In genomic region chr17:87142271-87142670, GRCm38 (mm10) we compare ENCODE assay signal across 8 mouse cellular contexts. TPM values are rescaled to one million over a fixed set of nuclear protein-coding genes. Genes with fewer than 3 reads are reported as not detected.
DNase-seq lines count a peak whose midpoint lies in the region; ATAC-seq and TF ChIP-seq lines count a peak whose summit lies in the region.

No protein-coding gene starts in this region.

- no peaks in the 10 kb centered on the region for H3K9me3 ChIP-seq in intestine, embryonic 16.5 days (ENCODE audit: control insufficient read depth, low read length)
- no peaks in the 10 kb centered on the region for H3K9me3 ChIP-seq in liver, postnatal 0 days (ENCODE audit: low read length)
- H3K9me3 ChIP-seq in forebrain, embryonic 15.5 days: no peaks in the 10 kb centered on the region

- TF ChIP-seq CTCF in liver, postnatal 0 days (IDR thresholded peaks at IDR 0.05; ENCODE audit: low read depth): no peak

- H3K36me3 ChIP-seq in intestine, embryonic 16.5 days (ENCODE audit: control insufficient read depth, insufficient read depth, low read length): no peaks in the 10 kb centered on the region
- no peaks in the 10 kb centered on the region for H3K36me3 ChIP-seq in liver, postnatal 0 days (replicated peaks; ENCODE audit: insufficient read depth, low read length)
- no peaks in the 10 kb centered on the region for H3K36me3 ChIP-seq in forebrain, embryonic 15.5 days

- peak; percentile 11 to 12 for DNase-seq in cerebellum, adult 18-20 months
- DNase-seq in cerebellum, adult 11 months: no peak
- peak; percentile 81 for DNase-seq in R1 (ENCODE audit: low read depth, low spot score)
- peak; percentile 81 for DNase-seq in gastrocnemius, postnatal 14 days
- DNase-seq in liver, postnatal 0 days: peak; percentile 54
- DNase-seq in urinary bladder, postnatal 14 days (ENCODE audit: low spot score): peak; percentile 66

- TF ChIP-seq EP300 in liver, postnatal 0 days (IDR thresholded peaks at IDR 0.05; ENCODE audit: low read depth): no peak

- no peak overlapping the region for H3K4me3 ChIP-seq in intestine, embryonic 16.5 days (ENCODE audit: low read length)
- H3K4me3 ChIP-seq in liver, postnatal 0 days (ENCODE audit: low read depth, low read length): no peak overlapping the region
- no peak overlapping the region for H3K4me3 ChIP-seq in forebrain, embryonic 15.5 days

- H3K9ac ChIP-seq in intestine, embryonic 16.5 days (ENCODE audit: low read depth, low read length): no peak overlapping the region
- no peak overlapping the region for H3K9ac ChIP-seq in liver, postnatal 0 days (replicated peaks)
- no peak overlapping the region for H3K9ac ChIP-seq in forebrain, embryonic 15.5 days (replicated peaks)

- no peak overlapping the region for H3K27ac ChIP-seq in intestine, embryonic 16.5 days (ENCODE audit: low read length)
- H3K27ac ChIP-seq in liver, postnatal 0 days (ENCODE audit: low read depth): no peak overlapping the region
- H3K27ac ChIP-seq in forebrain, embryonic 15.5 days (replicated peaks): no peak overlapping the region

- peak overlapping the region; percentile 25; the same call in 1 of the 2 replicates for H3K4me2 ChIP-seq in intestine, embryonic 16.5 days (ENCODE audit: low read depth, low read length)
- H3K4me2 ChIP-seq in liver, postnatal 0 days (ENCODE audit: low read depth, low read length): peak overlapping the region; percentile 38
- H3K4me2 ChIP-seq in forebrain, embryonic 15.5 days (replicated peaks): no peak overlapping the region

- ATAC-seq in intestine, embryonic 16.5 days: peak; percentile 81
- peak; percentile 77 for ATAC-seq in liver, postnatal 0 days
- no peak for ATAC-seq in forebrain, embryonic 15.5 days (replicated peaks)

- 35% methylated on average over 11 of the region's 11 CpGs for WGBS in intestine, embryonic 16.5 days
- 41% methylated on average over 11 of the region's 11 CpGs for WGBS in liver, postnatal 0 days (ENCODE audit: insufficient replicate concordance)
- 65% methylated on average over 11 of the region's 11 CpGs for WGBS in forebrain, embryonic 15.5 days

- intact Hi-C loops in gastrocnemius, postnatal 14 days (cut with DNase I; ENCODE audit: low total_unique reads): no loop called here

- no peaks in the 10 kb centered on the region for H3K27me3 ChIP-seq in intestine, embryonic 16.5 days (replicated peaks; ENCODE audit: control insufficient read depth, insufficient read depth, low read length)
- no peaks in the 10 kb centered on the region for H3K27me3 ChIP-seq in liver, postnatal 0 days (ENCODE audit: insufficient read depth, low read length)
- no peaks in the 10 kb centered on the region for H3K27me3 ChIP-seq in forebrain, embryonic 15.5 days

- H3K4me1 ChIP-seq in intestine, embryonic 16.5 days (ENCODE audit: control insufficient read depth, insufficient read depth, low read length): no peaks in the 10 kb centered on the region
- peaks cover 2% of the 10 kb centered on the region; the same call in 1 of the 2 replicates for H3K4me1 ChIP-seq in liver, postnatal 0 days (ENCODE audit: insufficient read depth)
- H3K4me1 ChIP-seq in forebrain, embryonic 15.5 days: no peaks in the 10 kb centered on the region

RNA-seq across cellular contexts. Expression of gene Socs5, which starts 34.8 kb away (rescaled TPM):
- total RNA-seq in gastrocnemius, postnatal 14 days (2021): 10 to 100 TPM; 11.3 to 14.0 TPM
- polyA plus RNA-seq in intestine, embryonic 16.5 days (2015; fragmentation: Nextera tagmentation; extraction: Ambion mirVana): 5.3 and 5.9 TPM in 2 replicates
- 1.4 and 1.7 TPM in 2 replicates for polyA plus RNA-seq in liver, postnatal 0 days (2015; fragmentation: Nextera tagmentation; extraction: Ambion mirVana)
- polyA plus RNA-seq in forebrain, embryonic 15.5 days (2015; fragmentation: Nextera tagmentation; extraction: Ambion mirVana): 11.0 and 12.0 TPM in 2 replicates
